Mouse (Mus musculus) heart, embryonic 12.5 days (tissue): ENCODE measurements around the gene Stxbp6. TPM values are rescaled to one million over a fixed set of nuclear protein-coding genes. Genes with fewer than 3 reads are reported as not detected.
A peak's percentile ranks its signal among the peaks of the same experiment; 100 is the strongest.

Source experiments
- ATAC-seq: fragments of 200-750 bp; cut with Nextera tagmentation; 2 replicates; pipeline ENCODE4 v1.8.0; 2017; ENCODE audit warnings: moderate TSS enrichment, moderate library complexity; ENCODE audit not compliant: insufficient number of reproducible peaks, low FRiP score
- H3K27ac ChIP-seq: fragments of 300-500 bp; sonication (generic); 2 replicates; pipeline ENCODE4 v1.5.1; 2016; ENCODE audit warnings: mild to moderate bottlenecking, moderate library complexity; ENCODE audit not compliant: poor library complexity, severe bottlenecking
- H3K27me3 ChIP-seq: fragments of 300-500 bp; sonication (generic); replicated peaks from 2 replicates; pipeline ENCODE4 v1.6.1; 2016; ENCODE audit warnings: mild to moderate bottlenecking, moderate library complexity
- H3K36me3 ChIP-seq: fragments of 300-500 bp; sonication (generic); 2 replicates; pipeline ENCODE4 v1.6.1; 2016; ENCODE audit warnings: mild to moderate bottlenecking, moderate library complexity
- H3K4me1 ChIP-seq: fragments of 300-500 bp; sonication (generic); replicated peaks from 2 replicates; pipeline ENCODE4 v1.6.1; 2016; ENCODE audit warnings: mild to moderate bottlenecking
- H3K4me2 ChIP-seq: fragments of 300-500 bp; sonication (generic); 2 replicates; pipeline ENCODE4 v1.6.1; 2016; ENCODE audit warnings: mild to moderate bottlenecking, moderate library complexity
- H3K4me3 ChIP-seq: fragments of 300-500 bp; sonication (generic); 2 replicates; pipeline ENCODE4 v1.5.1; 2016; ENCODE audit warnings: mild to moderate bottlenecking
- H3K9ac ChIP-seq: fragments of 300-500 bp; sonication (generic); 2 replicates; pipeline ENCODE4 v1.6.1; 2016; ENCODE audit warnings: mild to moderate bottlenecking, moderate library complexity
- H3K9me3 ChIP-seq: fragments of 300-500 bp; sonication (generic); replicated peaks from 2 replicates; pipeline ENCODE4 v1.6.1; 2016; ENCODE audit warnings: mild to moderate bottlenecking, moderate library complexity
- WGBS: fragments of 180-500 bp; shearing (Covaris S2); methylation state at CpG from one replicate; pipeline ENCODE4 v1.1.7; 2016; 5-methylcytosine and 5-hydroxymethylcytosine counted together
- polyA plus RNA-seq: library from polyadenylated mRNA; unstranded; fragments of >200 nt; fragmentation: Nextera tagmentation; extraction: Ambion mirVana; gene quantifications from 2 replicates; pipeline ENCODE4 v1.2.1, GENCODE M21; 2016

Gene Stxbp6
- polyA plus RNA-seq, 1 experiment from 2014 or later = 14.4 TPM

GRCm38 (mm10) chr12:45019059-45019822, 55.3 kb downstream of the Stxbp6 start:
- Histone ChIP-seq H3K9ac (no peak overlapping the region), H3K4me1 (0 out of 2 replicates have a peak, but pooled peaks cover 3% of the 10 kb centered on the region), H3K4me2 (no peak overlapping the region), H3K27me3 (no peaks in the 10 kb centered on the region), H3K9me3 (no peaks in the 10 kb centered on the region), H3K27ac (no peak overlapping the region), H3K36me3 (no peaks in the 10 kb centered on the region), H3K4me3 (no peak overlapping the region)
- 77% methylated on average over 12 of the region's 12 CpGs for WGBS
- ATAC-seq = no peak

- H3K4me2 ChIP-seq = no peak overlapping the region
- H3K4me1 ChIP-seq = peaks cover 8% of the 10 kb centered on the region; the same call in 1 of the 2 replicates
- no peaks in the 10 kb centered on the region for H3K27me3 ChIP-seq
- H3K9me3 ChIP-seq = no peaks in the 10 kb centered on the region
- H3K4me3 ChIP-seq = no peak overlapping the region
- H3K9ac ChIP-seq = no peak overlapping the region
- peak; percentile 59; the same call in 1 of the 2 replicates for ATAC-seq
- 47% methylated on average over 5 of the region's 5 CpGs for WGBS
- peak overlapping the region; percentile 37; the same call in 1 of the 2 replicates for H3K27ac ChIP-seq
- no peaks in the 10 kb centered on the region for H3K36me3 ChIP-seq
These were observed 61.2 kb downstream of the Stxbp6 start for GRCm38 (mm10) chr12:45013246-45013756.

- Histone ChIP-seq H3K9ac (no peak overlapping the region), H3K4me3 (no peak overlapping the region), H3K9me3 (no peaks in the 10 kb centered on the region), H3K4me2 (no peak overlapping the region), H3K4me1 (peaks cover 12% of the 10 kb centered on the region; the same call in 1 of the 2 replicates), H3K27me3 (no peaks in the 10 kb centered on the region), H3K36me3 (no peaks in the 10 kb centered on the region), H3K27ac (no peak overlapping the region)
- ATAC-seq = no peak
- WGBS = 80% methylated on average over 11 of the region's 11 CpGs
These were observed 62.9 kb downstream of the Stxbp6 start for GRCm38 (mm10) chr12:45011436-45012089.

- Histone ChIP-seq H3K36me3 (no peaks in the 10 kb centered on the region), H3K4me2 (no peak overlapping the region), H3K27me3 (no peaks in the 10 kb centered on the region), H3K27ac (no peak overlapping the region), H3K9me3 (no peaks in the 10 kb centered on the region), H3K9ac (no peak overlapping the region), H3K4me1 (peaks cover 15% of the 10 kb centered on the region; the same call in 1 of the 2 replicates), H3K4me3 (no peak overlapping the region)
- no peak for ATAC-seq
These were observed 63.5 kb downstream of the Stxbp6 start for GRCm38 (mm10) chr12:45011006-45011405.

GRCm38 (mm10) chr12:45009984-45010611, 64.4 kb downstream of the Stxbp6 start:
- no peak overlapping the region for H3K4me2 ChIP-seq
- no peaks in the 10 kb centered on the region for H3K27me3 ChIP-seq
- no peak overlapping the region for H3K27ac ChIP-seq
- no peaks in the 10 kb centered on the region for H3K36me3 ChIP-seq
- peaks cover 17% of the 10 kb centered on the region; the same call in 1 of the 2 replicates for H3K4me1 ChIP-seq
- H3K9ac ChIP-seq = no peak overlapping the region
- no peak overlapping the region for H3K4me3 ChIP-seq
- 85% methylated on average over 2 of the region's 2 CpGs for WGBS
- H3K9me3 ChIP-seq = no peaks in the 10 kb centered on the region
- no peak for ATAC-seq

- H3K4me2 ChIP-seq = no peak overlapping the region
- no peaks in the 10 kb centered on the region for H3K36me3 ChIP-seq
- no peak overlapping the region for H3K27ac ChIP-seq
- peak; percentile 42; the same call in 1 of the 2 replicates for ATAC-seq
- 67% methylated on average over 2 of the region's 2 CpGs for WGBS
- no peaks in the 10 kb centered on the region for H3K9me3 ChIP-seq
- peaks cover 9% of the 10 kb centered on the region; the same call in 1 of the 2 replicates for H3K4me1 ChIP-seq
- no peaks in the 10 kb centered on the region for H3K27me3 ChIP-seq
- no peak overlapping the region for H3K4me3 ChIP-seq
- no peak overlapping the region for H3K9ac ChIP-seq
These were observed 67.9 kb downstream of the Stxbp6 start for GRCm38 (mm10) chr12:45006569-45006968.

GRCm38 (mm10) chr12:45006049-45006448, 68.5 kb downstream of the Stxbp6 start:
- Histone ChIP-seq H3K27me3 (no peaks in the 10 kb centered on the region), H3K27ac (peak overlapping the region; percentile 23; the same call in 1 of the 2 replicates), H3K9me3 (no peaks in the 10 kb centered on the region), H3K4me1 (peaks cover 9% of the 10 kb centered on the region; the same call in 1 of the 2 replicates), H3K4me3 (no peak overlapping the region), H3K9ac (no peak overlapping the region), H3K36me3 (no peaks in the 10 kb centered on the region), H3K4me2 (no peak overlapping the region)
- WGBS = 81% methylated on average over 4 of the region's 4 CpGs
- ATAC-seq = no peak

- H3K9ac ChIP-seq = no peak overlapping the region
- no peak for ATAC-seq
- H3K4me2 ChIP-seq = no peak overlapping the region
- H3K4me3 ChIP-seq = no peak overlapping the region
- H3K4me1 ChIP-seq = peaks cover 11% of the 10 kb centered on the region; the same call in 1 of the 2 replicates
- no peak overlapping the region for H3K27ac ChIP-seq
- WGBS = 64% methylated on average over 1 of the region's 1 CpGs
- no peaks in the 10 kb centered on the region for H3K27me3 ChIP-seq
- no peaks in the 10 kb centered on the region for H3K36me3 ChIP-seq
- H3K9me3 ChIP-seq = no peaks in the 10 kb centered on the region
These were observed 72.5 kb downstream of the Stxbp6 start for GRCm38 (mm10) chr12:45001996-45002395.

- no peak for ATAC-seq
- Histone ChIP-seq H3K9ac (no peak overlapping the region), H3K36me3 (no peaks in the 10 kb centered on the region), H3K9me3 (no peaks in the 10 kb centered on the region), H3K4me3 (no peak overlapping the region), H3K27me3 (no peaks in the 10 kb centered on the region), H3K4me1 (peaks cover 6% of the 10 kb centered on the region), H3K27ac (no peak overlapping the region; the same call in 1 of the 2 replicates), H3K4me2 (no peak overlapping the region)
- 74% methylated on average over 4 of the region's 4 CpGs for WGBS
These were observed 77.1 kb downstream of the Stxbp6 start for GRCm38 (mm10) chr12:44997422-44997821.

GRCm38 (mm10) chr12:44996897-44997296, 77.6 kb downstream of the Stxbp6 start:
- 86% methylated on average over 3 of the region's 3 CpGs for WGBS
- no peaks in the 10 kb centered on the region for H3K36me3 ChIP-seq

GRCm38 (mm10) chr12:44996274-44996673, 78.2 kb downstream of the Stxbp6 start:
- 71% methylated on average over 2 of the region's 2 CpGs for WGBS

More at GRCm38 (mm10) chr12:44996897-44997296, 77.6 kb downstream of the Stxbp6 start:
- H3K4me1 ChIP-seq = peaks cover 6% of the 10 kb centered on the region
- H3K4me3 ChIP-seq = no peak overlapping the region
- H3K27me3 ChIP-seq = no peaks in the 10 kb centered on the region
- H3K4me2 ChIP-seq = no peak overlapping the region
- H3K27ac ChIP-seq = no peak overlapping the region
- H3K9ac ChIP-seq = no peak overlapping the region
- no peak for ATAC-seq
- no peaks in the 10 kb centered on the region for H3K9me3 ChIP-seq

More at GRCm38 (mm10) chr12:44996274-44996673, 78.2 kb downstream of the Stxbp6 start:
- no peak for ATAC-seq
- Histone ChIP-seq H3K4me2 (no peak overlapping the region), H3K9me3 (no peaks in the 10 kb centered on the region), H3K27ac (no peak overlapping the region), H3K9ac (no peak overlapping the region), H3K36me3 (no peaks in the 10 kb centered on the region), H3K27me3 (no peaks in the 10 kb centered on the region), H3K4me3 (no peak overlapping the region), H3K4me1 (peaks cover 6% of the 10 kb centered on the region)
